Mouse (Mus musculus) thymus, adult 2 months (tissue): ENCODE results near the gene Efna2. TPM values are rescaled to one million over a fixed set of nuclear protein-coding genes. Genes with fewer than 3 reads are reported as not detected.
A peak's percentile ranks its signal among the peaks of the same experiment; 100 is the strongest.
"Not testable (repeated sequence)": the region's sequence is repeated elsewhere in the genome, so short reads cannot be mapped to it uniquely, and the experiment has no call there.

ENCODE experiments used
- DNase-seq: peaks from one replicate; pipeline ENCODE4 v3.0.0; 2021
- H3K27ac ChIP-seq: fragments of 200-500 bp; 2 replicates; pipeline ENCODE4 v1.5.1; 2012; ENCODE audit warnings: low read length, control low read depth; ENCODE audit not compliant: control insufficient read depth, insufficient read depth
- H3K27me3 ChIP-seq: fragments of 200-500 bp; 2 replicates; pipeline ENCODE4 v1.6.1; 2012; ENCODE audit warnings: mild to moderate bottlenecking, low read length, moderate library complexity, mixed read lengths; ENCODE audit not compliant: control insufficient read depth, insufficient read depth
- H3K36me3 ChIP-seq: fragments of 200-500 bp; 2 replicates; pipeline ENCODE4 v1.6.1; 2012; ENCODE audit warnings: mild to moderate bottlenecking, low read length, moderate library complexity; ENCODE audit not compliant: control insufficient read depth, insufficient read depth
- H3K4me1 ChIP-seq: fragments of 200-500 bp; replicated peaks from 2 replicates; pipeline ENCODE4 v1.6.1; 2012; ENCODE audit warnings: low read length; ENCODE audit not compliant: control insufficient read depth, insufficient read depth
- H3K4me3 ChIP-seq: fragments of 200-500 bp; 2 replicates; pipeline ENCODE4 v1.5.1; 2012; ENCODE audit warnings: mild to moderate bottlenecking, low read length, control low read depth, moderate library complexity; ENCODE audit not compliant: control insufficient read depth, insufficient read depth
- CTCF ChIP-seq: fragments of 200-500 bp; IDR thresholded peaks from 2 replicates; pipeline ENCODE4 v1.5.1; 2012; ENCODE audit warnings: mild to moderate bottlenecking, control low read depth, low read length, moderate library complexity, borderline replicate concordance; ENCODE audit not compliant: control insufficient read depth, poor library complexity, insufficient read depth; ENCODE audit errors: extremely low read depth
- POLR2A ChIP-seq: fragments of 200-500 bp; IDR thresholded peaks from 2 replicates; pipeline ENCODE4 v1.6.1; 2012; ENCODE audit warnings: mild to moderate bottlenecking, low read length, control low read depth, moderate library complexity; ENCODE audit not compliant: control insufficient read depth, poor library complexity, insufficient read depth; ENCODE audit errors: extremely low read depth
- WGBS: fragments of 180-500 bp; shearing (Covaris S2); methylation state at CpG from one replicate; pipeline ENCODE4 v1.1.7; 2018; 5-methylcytosine and 5-hydroxymethylcytosine counted together
- polyA plus RNA-seq: library from polyadenylated mRNA; depleted of rRNA; stranded (reverse); fragments of >200 nt; gene quantifications from 2 replicates; pipeline ENCODE4 v1.2.3, GENCODE M21; 2012

Efna2 gene
- polyA plus RNA-seq, 1 experiment, result 3.6 TPM

DNA sequence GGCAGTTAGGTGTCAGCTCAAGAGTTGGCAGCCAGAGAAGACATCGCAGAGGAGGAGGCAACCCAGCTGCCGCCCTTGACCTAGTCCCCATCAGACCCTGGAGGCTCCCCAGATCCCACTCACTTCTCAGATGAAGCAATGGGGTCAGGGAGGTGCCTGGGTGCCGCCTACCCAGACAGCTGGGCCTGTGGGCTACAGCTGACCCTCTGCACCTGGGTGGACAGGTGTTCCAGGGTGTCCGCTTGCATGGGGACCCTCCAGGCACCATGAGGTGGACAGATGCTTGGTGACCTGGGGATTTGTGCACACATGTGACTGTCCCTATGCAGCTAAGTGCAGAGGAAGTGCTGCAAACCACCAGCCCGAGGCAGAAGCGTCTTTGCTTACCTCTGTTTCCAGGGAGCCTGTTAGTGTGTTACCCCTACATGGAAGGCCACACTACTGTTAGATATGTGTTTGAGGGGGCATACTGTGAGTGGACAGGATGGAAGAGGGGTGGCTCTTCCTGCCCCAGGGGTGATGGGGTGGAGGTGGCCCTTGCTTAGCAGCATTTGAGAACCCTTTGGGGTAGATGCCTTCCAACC lies 16.5 kb upstream of the Efna2 start:
- peak; percentile 28 for DNase-seq

GRCm38 (mm10) chr10:80163721-80164120 lies 15.6 kb upstream of the Efna2 start:
- Histone ChIP-seq H3K36me3 (no peaks in the 10 kb centered on the region), H3K27me3 (no peaks in the 10 kb centered on the region), H3K4me3 (no peak overlapping the region), H3K27ac (no peak overlapping the region), H3K4me1 (peaks cover 66% of the 10 kb centered on the region)
- 89% methylated on average over 8 of the region's 8 CpGs for WGBS
- DNase-seq, result peak; percentile 9
- TF ChIP-seq CTCF, result no peak
- no peak for TF ChIP-seq POLR2A

More for the DNA sequence above, 16.5 kb upstream of the Efna2 start:
- Histone ChIP-seq H3K27me3 (no peaks in the 10 kb centered on the region), H3K27ac (peak overlapping the region; percentile 83), H3K4me1 (peaks cover 73% of the 10 kb centered on the region), H3K36me3 (no peaks in the 10 kb centered on the region), H3K4me3 (no peak overlapping the region)
- TF ChIP-seq POLR2A (no peak), CTCF (no peak)
- WGBS, result 63% methylated on average over 6 of the region's 6 CpGs

DNA sequence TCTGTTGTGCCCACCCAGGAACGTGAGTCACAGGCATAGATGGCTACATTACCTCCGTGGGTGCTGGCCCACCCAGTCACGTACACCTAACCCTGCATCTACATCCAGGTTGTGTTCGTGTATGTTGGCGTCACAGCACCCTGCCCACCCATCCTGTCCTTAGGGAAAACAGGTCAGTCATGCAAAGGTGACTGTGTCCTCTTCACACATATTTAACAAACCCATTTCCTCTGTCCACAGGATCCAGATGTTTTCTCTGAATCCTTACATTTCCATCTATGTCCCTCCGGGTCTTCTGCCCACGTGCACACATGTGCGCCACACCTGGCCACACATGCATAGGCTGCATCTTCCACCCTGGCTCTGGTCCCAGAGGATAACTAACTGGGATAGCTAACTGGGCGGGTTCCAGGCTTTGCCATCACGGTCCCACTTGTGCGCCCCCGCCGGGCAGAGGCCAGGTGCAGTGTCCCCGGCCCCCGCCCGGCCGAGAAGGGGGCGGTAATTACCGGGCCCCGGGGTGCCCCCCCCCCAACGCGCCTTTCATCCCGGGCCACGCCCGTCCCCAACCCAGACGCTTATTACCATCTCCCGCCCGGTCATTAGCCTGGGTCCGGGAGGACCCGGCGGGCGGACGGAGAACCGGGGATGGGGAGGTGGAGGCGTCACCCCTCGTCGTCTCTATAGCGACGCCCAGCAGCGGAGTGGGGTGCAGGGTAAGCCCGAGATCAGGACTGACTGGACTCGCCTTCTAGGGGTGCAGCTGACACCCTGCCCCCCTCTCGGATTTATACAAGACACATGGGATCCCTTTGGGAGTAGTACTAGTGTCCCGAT lies 14.9 kb upstream of the Efna2 start:
- TF ChIP-seq CTCF (no peak), POLR2A (no peak)
- Histone ChIP-seq H3K36me3 (no peaks in the 10 kb centered on the region), H3K27me3 (no peaks in the 10 kb centered on the region), H3K27ac (no peak overlapping the region), H3K4me3 (peak overlapping the region; percentile 25), H3K4me1 (peaks cover 60% of the 10 kb centered on the region)
- WGBS, result 20% methylated on average over 44 of the region's 44 CpGs
- DNase-seq, result peak; percentile 24

DNA sequence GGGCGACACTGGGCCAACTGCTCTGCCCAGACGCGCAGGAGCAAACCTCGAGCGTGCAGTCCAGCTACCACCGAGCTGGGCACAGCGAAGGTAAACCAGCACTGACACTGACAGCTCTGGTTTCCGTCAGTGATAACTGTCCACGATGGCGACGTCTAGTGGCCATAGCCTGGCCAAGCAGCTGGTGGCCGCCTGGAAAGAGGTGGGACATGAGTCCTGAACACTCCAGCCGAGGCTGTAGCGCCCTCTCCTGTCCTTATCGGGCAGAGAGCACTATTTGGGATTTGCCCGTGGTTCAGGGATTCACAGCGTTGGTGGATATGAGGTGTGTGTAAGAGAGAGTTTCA lies 14.3 kb upstream of the Efna2 start:
- Histone ChIP-seq H3K27ac (no peak overlapping the region), H3K36me3 (peaks cover 3% of the 10 kb centered on the region; the same call in 1 of the 2 replicates), H3K4me3 (peak overlapping the region; percentile 25), H3K27me3 (no peaks in the 10 kb centered on the region), H3K4me1 (peaks cover 58% of the 10 kb centered on the region)
- TF ChIP-seq POLR2A, result 0 out of 2 replicates have a peak, but pooled peaks have one; percentile 35
- peak; percentile 86 for TF ChIP-seq CTCF
- DNase-seq, result peak; percentile 89
- WGBS, result 1% methylated on average over 17 of the region's 17 CpGs

DNA sequence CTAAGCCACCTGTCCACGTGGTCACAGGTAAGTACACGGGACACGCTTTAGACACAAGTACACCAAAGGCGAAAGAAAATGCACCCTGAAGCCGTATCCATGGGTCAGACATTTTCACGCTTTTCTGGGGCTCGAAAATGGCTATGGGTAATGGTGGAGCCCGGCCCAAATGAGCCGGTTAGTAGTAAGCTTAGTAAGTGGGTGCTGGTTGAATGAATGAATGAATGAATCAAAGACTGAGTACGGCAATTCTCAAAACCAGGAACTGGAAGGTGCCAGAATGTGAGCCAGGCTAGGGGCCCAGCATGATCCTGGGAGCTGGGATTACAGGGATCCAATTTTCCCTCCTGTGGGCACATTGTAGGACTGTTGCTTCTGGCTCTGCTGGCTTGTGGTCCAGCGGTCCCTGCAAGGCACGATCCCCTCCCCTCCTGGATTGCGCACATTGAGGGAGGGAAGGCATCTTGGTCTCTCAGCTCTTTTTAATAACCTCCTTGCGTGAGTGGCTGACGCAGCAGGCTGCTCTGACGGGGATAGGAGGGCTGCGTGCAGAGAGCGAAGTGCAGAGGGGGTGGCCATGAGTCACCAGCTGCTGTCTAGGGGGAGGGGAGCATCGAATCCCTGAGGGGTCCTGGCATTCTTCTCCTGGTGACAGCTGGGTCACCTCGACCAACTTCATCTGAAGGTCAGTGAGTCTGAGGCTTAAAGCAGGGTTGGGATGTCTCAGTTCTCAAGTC lies 13.7 kb upstream of the Efna2 start, which contains the start of gene Cirbp:
TSS of gene Cirbp (plus strand) at position 594 of the 737 bp plus-strand sequence.
- TF ChIP-seq POLR2A (no peak), CTCF (no peak)
- H3K27me3 ChIP-seq, result no peaks in the 10 kb centered on the region
- H3K36me3 ChIP-seq, result peaks cover 9% of the 10 kb centered on the region; the same call in 1 of the 2 replicates
- peak within 1 kb of the TSS; percentile 25 for H3K4me3 ChIP-seq
- H3K4me1 ChIP-seq, result peaks cover 52% of the 10 kb centered on the region
- no peak for DNase-seq
- WGBS, result 52% methylated on average over 20 of the region's 20 CpGs
- H3K27ac ChIP-seq, result no peak within 1 kb of the TSS; the same call in 1 of the 2 replicates

DNA sequence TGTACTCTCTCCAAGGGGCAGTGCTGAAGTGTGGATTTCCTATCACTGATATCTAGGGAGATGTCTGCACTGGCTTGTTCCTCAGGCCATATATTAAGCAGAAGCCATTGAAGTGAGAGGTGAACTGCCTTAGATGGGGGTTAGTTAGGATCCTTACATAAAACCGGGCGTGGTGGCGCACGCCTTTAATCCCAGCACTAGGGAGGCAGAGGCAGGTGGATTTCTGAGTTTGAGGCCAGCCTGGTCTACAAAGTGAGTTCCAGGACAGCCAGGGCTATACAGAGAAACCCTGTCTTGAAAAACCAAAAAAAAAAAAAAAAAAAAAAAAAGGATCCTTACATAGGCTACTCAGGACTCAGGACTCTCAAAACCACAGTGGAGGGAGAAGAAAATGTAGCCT lies 13.1 kb upstream of the Efna2 start:
- H3K4me1 ChIP-seq, result peaks cover 47% of the 10 kb centered on the region
- not testable (repeated sequence) for H3K27me3 ChIP-seq, H3K4me3 ChIP-seq, DNase-seq, H3K27ac ChIP-seq
- 94% methylated on average over 4 of the region's 4 CpGs for WGBS
- H3K36me3 ChIP-seq, result peaks cover 15% of the 10 kb centered on the region; the same call in 1 of the 2 replicates
